Mouse (Mus musculus) cerebellum, adult 2 months (tissue): ENCODE data around the gene Tubg2.
"Not testable (repeated sequence)": the region's sequence is repeated elsewhere in the genome, so short reads cannot be mapped to it uniquely, and the experiment has no call there.

Experiments
- CTCF ChIP-seq: fragments of 200-500 bp; IDR thresholded peaks from 2 replicates; pipeline ENCODE4 v1.5.1; 2011; ENCODE audit warnings: low read depth, mild to moderate bottlenecking, control low read depth, low read length, moderate library complexity, borderline replicate concordance; ENCODE audit not compliant: insufficient read depth
- POLR2A ChIP-seq: fragments of 200-500 bp; IDR thresholded peaks from 2 replicates; pipeline ENCODE4 v1.6.1; 2011; ENCODE audit warnings: low read length, control low read depth, borderline replicate concordance; ENCODE audit not compliant: insufficient read depth

- TF ChIP-seq POLR2A, CTCF: not testable (repeated sequence)
Observed at GRCm38 (mm10) chr11:101124494-101124893, 31.2 kb upstream of the Tubg2 start.
